Mouse (Mus musculus) right cerebral cortex, postnatal 25 days (tissue): ENCODE data around the gene Nccrp1.
"Not testable (repeated sequence)": the region's sequence is repeated elsewhere in the genome, so short reads cannot be mapped to it uniquely, and the experiment has no call there.

Source experiments
- DNase-seq: peaks from one replicate; pipeline ENCODE4 v3.0.0; 2022

The Nccrp1 gene

DNA sequence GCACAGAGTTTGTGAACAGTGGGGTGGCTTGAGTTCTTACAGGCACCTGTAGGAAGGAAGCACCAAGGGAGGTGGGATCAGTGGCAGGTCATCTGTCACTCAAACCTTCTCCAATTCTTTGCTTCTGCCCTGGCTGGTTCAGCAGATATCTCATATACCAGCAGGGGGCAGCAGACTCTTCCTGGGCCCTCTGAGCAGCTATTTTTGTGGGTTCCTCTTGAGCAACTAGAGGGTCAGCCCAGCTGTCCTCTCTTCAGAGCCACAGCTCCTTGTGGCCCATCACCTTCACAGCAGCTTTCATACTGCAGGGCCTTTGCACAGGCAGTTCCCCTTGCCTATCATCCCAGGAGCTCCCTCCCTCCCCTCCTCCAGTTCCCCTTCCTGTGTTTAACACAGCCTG, 21.2 kb upstream of the Nccrp1 start:
- DNase-seq: peak; percentile 55

DNA sequence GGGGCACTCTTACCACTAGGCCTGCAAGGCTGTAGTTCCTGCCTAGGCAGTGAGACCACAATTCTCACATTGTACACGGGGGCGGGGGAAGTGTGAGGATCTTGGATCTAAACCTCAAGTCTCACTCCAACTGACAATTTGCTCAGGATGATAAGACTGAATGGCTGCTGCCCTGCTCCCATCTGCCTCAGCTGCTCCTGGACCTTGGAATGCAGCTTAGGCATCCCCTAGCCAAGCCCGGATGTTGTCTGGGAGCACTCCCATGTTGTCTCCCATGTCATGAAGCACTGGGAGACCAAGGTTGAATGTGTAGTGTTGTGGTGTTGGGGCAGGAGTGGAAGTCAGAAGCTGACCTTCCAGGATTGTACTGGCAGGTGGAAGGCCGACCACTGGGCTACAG, 20.5 kb upstream of the Nccrp1 start:
- DNase-seq: no peak

DNA sequence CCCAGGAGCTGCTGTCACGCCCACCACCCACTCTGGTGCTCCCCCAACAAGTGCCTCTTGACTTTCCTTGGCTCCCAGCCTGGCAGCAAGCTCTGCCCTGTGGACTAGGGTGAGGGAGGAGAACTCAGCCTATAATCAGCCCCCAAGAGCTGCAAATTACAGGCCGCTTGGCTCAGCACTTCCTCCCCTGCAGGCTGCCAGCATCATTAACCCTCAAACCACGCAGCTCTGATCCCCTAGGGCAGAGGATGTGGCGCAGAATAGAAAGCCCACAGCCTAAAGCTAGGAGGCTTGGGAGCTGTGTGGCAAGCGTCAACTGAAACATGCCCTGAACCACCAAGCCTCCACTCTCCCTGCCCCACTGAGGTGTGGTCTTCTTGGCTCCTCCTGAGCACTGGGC, 18.4 kb upstream of the Nccrp1 start:
- no peak for DNase-seq

DNA sequence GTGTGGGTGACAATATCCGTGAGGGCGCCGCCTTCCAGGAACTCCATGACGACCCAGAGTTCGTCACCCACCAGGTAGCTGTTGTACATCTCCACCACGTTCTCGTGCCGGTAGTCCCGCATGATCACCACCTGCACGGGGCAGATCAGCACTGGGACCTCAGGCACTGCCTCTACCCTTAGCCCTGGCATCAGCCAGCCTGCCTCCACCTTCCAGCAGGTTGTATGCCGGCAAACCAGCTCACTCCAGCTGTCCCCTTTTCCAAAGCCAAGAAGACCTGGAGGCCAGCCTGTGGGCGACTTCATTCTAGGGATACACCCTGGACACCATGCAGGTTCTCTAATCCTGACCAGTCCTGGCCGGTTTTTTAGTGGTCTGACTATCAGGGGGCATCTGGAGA, 15.9 kb upstream of the Nccrp1 start:
- no peak for DNase-seq

- DNase-seq: no peak
These were observed 15.3 kb upstream of the Nccrp1 start for GRCm38 (mm10) chr7:28562371-28562770.

DNA sequence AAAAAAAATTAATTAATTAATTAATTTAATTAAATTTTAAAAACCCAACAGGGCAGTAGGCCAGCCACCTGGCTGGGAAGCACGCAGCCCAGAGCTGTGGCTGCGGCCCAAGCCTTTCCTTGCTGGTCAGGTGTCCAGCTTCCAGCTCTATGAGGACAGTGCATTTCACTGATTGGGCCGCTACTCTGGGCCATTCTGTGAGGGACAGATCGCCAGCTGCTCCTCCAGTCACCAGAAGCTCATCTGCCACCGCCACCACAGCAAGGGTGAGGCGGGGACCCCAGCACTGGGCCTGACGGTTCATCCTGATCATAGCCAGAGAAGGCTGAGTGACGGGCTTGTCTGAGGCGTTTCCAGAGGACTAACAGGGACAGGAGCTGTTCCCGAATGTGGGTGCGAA, 14.9 kb upstream of the Nccrp1 start:
- no peak for DNase-seq

DNA sequence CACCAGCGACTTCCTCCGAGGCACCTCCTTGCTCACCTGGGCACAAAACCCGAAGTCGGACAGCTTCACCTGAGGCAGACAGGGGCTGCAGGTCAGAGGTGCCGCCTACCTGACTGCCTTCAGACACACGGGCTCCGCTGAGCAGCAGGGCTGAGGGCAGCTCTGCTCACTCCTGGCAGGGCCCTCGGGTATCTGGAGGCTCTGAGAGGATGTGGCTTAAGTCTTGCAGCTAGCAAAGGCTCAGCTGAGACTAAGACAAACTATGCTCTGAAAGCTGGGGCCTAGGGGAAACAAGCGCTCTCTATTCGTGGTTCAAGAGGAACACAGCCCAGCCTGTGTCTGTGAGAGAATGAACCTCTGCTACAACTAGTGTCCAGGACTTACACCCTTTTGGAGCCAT, 13.8 kb upstream of the Nccrp1 start:
- DNase-seq: no peak

DNA sequence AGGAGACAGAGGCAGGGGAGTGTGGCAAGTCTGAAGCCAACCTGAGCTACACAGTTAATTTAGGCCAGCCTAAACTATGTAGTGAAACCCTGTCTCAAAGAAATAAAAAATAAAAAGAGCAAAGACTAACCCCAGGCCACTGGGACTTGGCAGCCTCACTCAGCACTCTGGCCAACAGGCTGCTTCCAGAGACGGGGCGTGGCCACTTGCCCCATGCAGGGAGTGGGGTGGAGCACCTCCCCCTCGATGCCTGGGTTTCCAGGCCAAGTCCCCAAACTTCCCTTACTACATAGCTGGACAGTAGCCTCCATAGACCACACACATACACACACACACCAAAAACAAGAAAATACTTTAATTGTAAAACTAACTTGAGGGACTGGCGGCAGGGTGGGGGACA, 11.4 kb upstream of the Nccrp1 start:
- DNase-seq: no peak

DNA sequence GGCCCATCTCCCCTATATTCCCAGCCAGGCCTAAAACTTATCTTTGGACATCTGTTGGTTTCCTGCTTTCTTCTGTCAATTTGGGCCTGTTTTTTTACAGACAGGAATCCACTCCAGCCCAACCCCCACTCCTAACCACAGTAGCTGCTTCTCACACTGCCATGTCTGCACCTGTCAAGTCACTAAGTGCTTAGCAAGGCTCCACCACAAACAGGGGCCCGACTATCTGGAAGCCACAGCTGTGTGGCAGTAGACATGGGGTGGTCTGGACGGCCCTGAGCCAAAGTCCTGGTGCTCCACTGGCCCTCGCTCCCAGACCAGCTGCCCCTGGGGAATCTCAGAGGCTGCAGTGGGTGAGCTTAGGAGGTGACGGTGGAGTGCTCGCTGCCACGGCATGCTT, 10.7 kb upstream of the Nccrp1 start:
- DNase-seq: no peak

DNA sequence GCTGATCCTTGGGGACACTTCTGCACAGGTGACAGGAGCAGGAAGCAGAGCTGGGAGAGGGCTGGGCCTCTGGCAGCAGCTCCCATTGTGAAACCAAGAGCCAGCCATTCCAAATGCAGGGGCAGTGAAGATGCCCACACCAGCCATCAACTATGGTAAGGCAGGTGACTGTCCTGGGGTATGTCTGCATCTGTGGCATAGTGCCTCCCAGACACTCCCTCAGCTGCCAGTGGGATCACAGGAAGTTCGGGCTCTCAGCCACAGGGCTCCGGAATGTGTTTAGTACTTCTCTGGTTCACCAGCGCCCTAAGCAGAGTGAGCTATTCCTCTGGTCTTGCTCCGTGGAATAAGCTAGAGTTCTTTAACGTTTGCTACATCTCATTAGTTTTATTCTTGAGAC, 10.0 kb upstream of the Nccrp1 start:
- no peak for DNase-seq

DNA sequence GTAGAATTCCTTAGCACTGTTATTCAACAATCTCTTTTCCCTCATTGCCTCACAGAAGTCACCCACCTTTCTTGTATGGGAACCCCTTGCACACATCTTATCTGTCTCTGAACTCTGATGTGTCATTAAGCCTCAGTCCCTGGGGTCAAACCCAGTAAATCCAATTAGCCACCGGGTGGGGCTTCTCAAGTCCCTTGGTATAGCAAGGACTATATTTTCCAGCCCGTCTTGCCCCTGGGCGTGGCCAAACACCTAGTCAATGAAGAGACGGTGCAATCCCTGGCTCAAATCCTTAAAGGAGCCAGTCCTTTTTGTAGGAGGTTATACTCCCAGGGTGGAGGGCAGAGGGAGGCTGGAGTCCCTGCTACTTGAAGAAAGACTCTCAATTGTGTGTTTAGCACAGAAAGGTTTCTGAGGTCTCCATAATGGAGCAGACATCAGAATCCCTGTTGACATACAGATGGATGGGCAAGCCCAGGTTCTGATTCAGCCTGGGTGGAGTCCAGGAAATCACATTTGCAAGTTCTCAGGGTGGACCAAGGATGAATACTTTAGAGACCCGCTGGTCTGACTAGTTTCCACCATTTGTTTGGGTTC, 9.0 kb upstream of the Nccrp1 start:
- no peak for DNase-seq

DNA sequence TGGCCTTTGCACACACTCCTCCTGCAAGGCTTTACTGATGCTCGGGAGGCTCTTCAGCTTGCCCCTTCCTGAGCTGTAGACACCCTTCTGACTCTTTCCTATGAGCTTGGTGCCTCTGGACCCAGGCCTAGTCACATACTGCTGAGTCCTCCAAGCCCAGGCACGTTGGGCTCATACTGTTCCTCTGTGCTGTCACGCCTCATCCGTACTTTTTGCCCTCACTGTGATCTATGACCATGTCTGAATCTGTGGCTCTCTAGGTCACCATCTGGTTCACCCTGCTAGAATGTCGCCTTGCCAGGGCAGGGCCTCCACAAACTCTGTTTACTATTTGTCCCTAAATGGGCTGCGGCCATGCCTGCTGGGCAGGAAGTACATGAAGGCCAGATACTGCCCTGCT, 6.0 kb upstream of the Nccrp1 start:
- no peak for DNase-seq

- DNase-seq: no peak
These were observed 574 bp upstream of the Nccrp1 start for GRCm38 (mm10) chr7:28547628-28548027.

DNA sequence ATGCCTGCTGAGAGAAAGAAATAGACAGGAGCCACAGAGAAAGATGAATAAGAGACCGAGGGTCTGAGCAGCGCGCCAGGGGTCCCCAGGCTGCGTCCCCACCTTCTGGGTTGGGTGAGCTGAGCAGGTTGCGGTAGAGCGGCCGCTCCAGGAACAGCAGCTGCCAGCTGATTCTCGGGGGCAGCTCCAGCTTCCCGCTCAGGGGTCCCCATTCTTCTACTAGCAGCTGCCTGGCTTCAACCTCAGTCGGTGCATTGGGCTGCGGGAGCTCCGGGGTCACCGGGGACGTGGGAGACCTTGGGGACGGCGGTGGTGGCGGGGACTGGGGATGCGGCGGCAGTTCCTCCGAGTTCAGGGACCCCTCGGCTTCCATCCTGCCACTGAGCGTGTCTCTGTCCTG, 405 bp downstream of the Nccrp1 start:
- DNase-seq: no peak

GRCm38 (mm10) chr7:28545891-28546210, 1.2 kb downstream of the Nccrp1 start:
- DNase-seq: no peak

DNA sequence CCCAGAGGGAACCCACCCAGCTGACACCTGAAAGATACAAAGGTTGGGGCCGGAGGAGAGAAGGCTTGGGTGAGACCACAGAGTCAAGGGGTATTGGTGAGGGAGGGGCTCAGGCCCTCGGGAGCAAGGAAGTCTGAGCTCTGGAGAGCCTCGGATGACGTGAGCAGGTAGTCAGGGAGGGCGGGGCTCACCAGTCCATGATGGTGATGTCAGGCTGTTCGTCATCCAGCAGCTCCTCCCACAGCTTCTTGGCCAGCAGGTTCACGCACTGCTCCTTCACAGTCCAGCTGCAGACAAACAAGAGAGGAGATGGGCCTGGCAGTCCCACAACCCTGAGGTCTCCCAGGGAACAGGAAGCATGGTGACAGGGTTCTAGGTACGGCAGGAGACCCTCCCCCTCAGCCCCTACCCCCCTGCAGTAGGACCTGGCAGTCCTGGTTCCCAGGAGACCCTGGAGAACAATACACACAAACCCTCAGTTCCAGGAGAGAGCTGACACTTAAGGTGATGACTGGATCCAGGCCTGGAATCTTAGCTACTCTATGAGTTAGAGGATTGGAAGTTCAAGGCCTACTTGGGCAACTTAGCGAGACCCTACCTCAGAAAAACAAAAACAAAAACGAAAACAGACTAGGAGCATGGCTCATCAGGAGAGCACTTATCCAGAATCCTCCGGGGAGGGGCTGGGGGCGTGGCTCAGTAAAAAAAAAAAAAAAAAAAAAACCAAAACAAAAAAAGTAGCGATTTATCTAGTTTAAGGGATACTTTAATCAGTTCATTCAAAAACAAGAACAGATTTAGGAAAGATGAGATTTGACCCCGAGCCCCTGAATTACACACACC, 1.8 kb downstream of the Nccrp1 start:
- DNase-seq: no peak

DNA sequence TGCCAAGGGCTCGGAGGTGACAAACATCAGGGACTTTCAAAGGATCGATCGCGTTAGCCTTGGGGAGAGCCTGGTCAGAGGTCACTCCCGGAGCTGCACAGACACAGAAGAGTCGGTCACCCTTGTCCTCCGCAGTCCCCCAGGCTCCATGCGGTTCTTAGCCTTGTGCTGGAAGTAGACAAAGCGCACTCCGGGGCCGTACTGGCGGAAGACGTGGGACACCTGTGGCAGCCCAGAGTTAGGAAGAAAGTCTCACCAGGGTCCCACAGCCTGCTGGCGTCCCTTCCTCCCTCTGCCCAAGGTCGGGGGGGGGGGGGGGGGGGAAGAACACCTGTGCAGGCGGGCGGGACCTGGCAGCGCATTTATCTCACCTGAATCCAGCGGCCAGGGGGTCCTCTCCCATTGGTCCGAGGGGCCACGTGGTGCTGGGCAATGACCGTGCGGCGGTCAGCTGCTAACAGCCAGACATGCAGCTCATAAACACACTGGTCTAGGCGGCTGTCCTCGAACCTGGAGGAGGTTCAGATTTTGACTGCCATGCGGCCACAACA, 2.9 kb downstream of the Nccrp1 start:
- no peak for DNase-seq

DNA sequence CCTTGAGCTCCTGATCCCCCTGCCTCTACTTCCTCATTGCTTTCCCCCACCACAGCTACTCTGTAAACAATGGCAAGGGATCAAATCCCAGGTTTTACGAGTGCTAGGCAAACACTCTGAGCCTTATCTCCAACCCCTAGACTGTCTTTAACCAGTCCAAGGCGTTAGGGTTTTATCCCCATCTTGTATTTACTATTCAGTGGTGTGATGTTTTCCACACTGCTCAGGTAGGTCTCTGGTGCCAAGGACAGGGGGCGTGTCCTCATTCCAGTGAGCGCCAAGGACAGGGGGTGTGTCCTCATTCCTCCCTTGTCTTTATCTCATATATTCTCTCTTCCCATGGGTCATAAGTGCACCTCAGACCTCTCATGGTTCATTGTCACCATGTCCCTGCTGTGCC, 6.5 kb downstream of the Nccrp1 start, which contains the start of gene Sycn:
Gene Sycn (plus strand): TSS at position 360 of the 400 bp plus-strand sequence.
- DNase-seq: no peak

DNA sequence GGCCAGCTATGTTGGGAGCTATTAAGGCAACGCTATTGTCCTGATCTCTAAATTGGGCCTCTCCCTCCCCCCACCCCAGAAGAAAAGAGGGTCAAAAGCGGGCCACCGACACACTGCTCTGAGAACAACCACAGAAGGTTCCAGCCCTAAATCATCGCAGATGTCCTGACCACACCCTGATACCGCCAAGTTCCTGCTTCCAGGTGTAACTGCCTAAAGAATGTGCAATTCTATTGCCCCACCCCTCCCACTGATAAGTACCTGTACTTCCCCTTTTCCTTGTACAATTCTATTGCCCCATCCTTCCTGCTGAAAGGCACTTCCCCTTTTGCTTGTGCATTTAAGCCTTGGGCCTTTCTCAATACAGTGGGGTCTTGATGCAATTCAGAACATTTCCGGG, 8.2 kb downstream of the Nccrp1 start:
- DNase-seq: not testable (repeated sequence)

GRCm38 (mm10) chr7:28532005-28532404, 15.0 kb downstream of the Nccrp1 start:
- no peak for DNase-seq

- DNase-seq: peak; percentile 58
These were observed 18.9 kb downstream of the Nccrp1 start for GRCm38 (mm10) chr7:28527922-28528719.

DNA sequence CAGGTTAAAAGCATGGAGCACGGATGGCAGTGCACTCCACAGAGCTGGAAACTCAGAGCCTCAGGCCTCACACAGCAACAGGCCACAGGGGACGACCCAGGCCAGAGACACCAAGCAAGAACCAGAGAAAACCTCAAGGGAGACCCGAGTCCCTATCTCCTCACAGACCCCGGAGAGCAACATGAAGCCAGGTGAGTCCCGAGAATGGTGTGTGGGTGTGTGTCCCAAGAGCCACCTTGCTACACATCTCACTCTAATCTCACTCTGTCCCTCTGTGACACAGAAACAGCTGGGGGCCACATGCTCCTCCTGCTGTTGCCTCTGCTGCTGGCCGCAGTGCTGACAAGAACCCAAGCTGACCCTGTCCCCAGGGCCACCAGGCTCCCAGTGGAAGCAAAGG, 24.5 kb downstream of the Nccrp1 start, which contains the start of gene Ifnl3:
Gene Ifnl3 (plus strand): TSS at position 301 of the 400 bp plus-strand sequence.
- DNase-seq: not testable (repeated sequence)

- no peak for DNase-seq
These were observed 35.6 kb downstream of the Nccrp1 start for GRCm38 (mm10) chr7:28511441-28511840.
